Mouse (Mus musculus) MEL (cell line): ENCODE data around the gene Mynn. TPM values are rescaled to one million over a fixed set of nuclear protein-coding genes. Genes with fewer than 3 reads are reported as not detected.

Source experiments
- DNase-seq: peaks from one replicate; pipeline ENCODE4 v3.0.0; 2011; ENCODE audit warnings: low read depth, low spot score
- H3K27ac ChIP-seq: 2 replicates; pipeline ENCODE4 v1.5.1; 2012; ENCODE audit warnings: low read depth, mild to moderate bottlenecking, control low read depth, low read length, moderate library complexity; ENCODE audit not compliant: control insufficient read depth
- H3K27me3 ChIP-seq, 2 experiments: fragments of 150-350 bp in 1 of 2; sonication (generic) in 1 of 2; 2 replicates each; pipeline ENCODE4 v1.6.1; 2012; ENCODE audit warnings: low read length in 2 of 2, mild to moderate bottlenecking in 2 of 2, improper control_type of control experiment in 1 of 2, moderate library complexity in 1 of 2; ENCODE audit not compliant: insufficient read depth in 2 of 2, control insufficient read depth in 1 of 2
- H3K36me3 ChIP-seq, 2 experiments: 2 replicates each; pipeline ENCODE4 v1.6.1; 2012 to 2014; ENCODE audit warnings: low read length in 2 of 2, improper control_type of control experiment in 1 of 2, inconsistent platforms in 1 of 2, mild to moderate bottlenecking in 1 of 2; ENCODE audit not compliant: insufficient read depth in 2 of 2, control insufficient read depth in 1 of 2
- H3K4me1 ChIP-seq, 2 experiments: fragments of 150-350 bp in 1 of 2; sonication (generic) in 1 of 2; 2 replicates each; pipeline ENCODE4 v1.6.1; 2012; ENCODE audit warnings: low read length in 2 of 2, improper control_type of control experiment in 1 of 2, mild to moderate bottlenecking in 1 of 2; ENCODE audit not compliant: insufficient read depth in 2 of 2, control insufficient read depth in 1 of 2
- H3K4me3 ChIP-seq, 2 experiments: fragments of 150-350 bp in 1 of 2; sonication (generic) in 1 of 2; 2 replicates each; pipeline ENCODE4 v1.5.1; 2012; ENCODE audit warnings: low read depth in 2 of 2, low read length in 2 of 2, mild to moderate bottlenecking in 2 of 2, moderate library complexity in 2 of 2, control low read depth in 1 of 2, improper control_type of control experiment in 1 of 2; ENCODE audit not compliant: control insufficient read depth in 1 of 2, insufficient read depth in 1 of 2
- H3K79me2 ChIP-seq: 2 replicates; pipeline ENCODE4 v1.6.1; 2012; ENCODE audit warnings: mild to moderate bottlenecking, low read length, moderate library complexity; ENCODE audit not compliant: control insufficient read depth, poor library complexity, insufficient read depth
- H3K9ac ChIP-seq: 2 replicates; pipeline ENCODE4 v1.6.1; 2012; ENCODE audit warnings: low read depth, mild to moderate bottlenecking, control low read depth, low read length, moderate library complexity; ENCODE audit not compliant: control insufficient read depth, poor library complexity, severe bottlenecking
- H3K9me3 ChIP-seq: fragments of 150-350 bp; sonication (generic); replicated peaks from 2 replicates; pipeline ENCODE4 v1.6.1; 2012; ENCODE audit warnings: mild to moderate bottlenecking, low read length, improper control_type of control experiment, moderate library complexity; ENCODE audit not compliant: insufficient read depth
- CHD1 ChIP-seq: IDR thresholded peaks from 2 replicates; pipeline ENCODE4 v1.6.1; 2012; ENCODE audit warnings: low read depth, mild to moderate bottlenecking, inconsistent platforms, low read length, improper control_type of control experiment
- CTCF ChIP-seq, 3 experiments: IDR thresholded peaks in 2 of 3; conservative IDR thresholded peaks in 1 of 3; 2 replicates each; pipeline ENCODE4 v1.5.1; 2011 to 2012; ENCODE audit warnings: low read length in 3 of 3, low read depth in 2 of 3, mild to moderate bottlenecking in 2 of 3, improper control_type of control experiment in 1 of 3, inconsistent platforms in 1 of 3, mixed read lengths in 1 of 3, moderate library complexity in 1 of 3; ENCODE audit not compliant: control insufficient read depth in 1 of 3, insufficient read depth in 1 of 3, poor library complexity in 1 of 3, severe bottlenecking in 1 of 3
- ELF1 ChIP-seq: IDR thresholded peaks from 2 replicates; pipeline ENCODE4 v1.6.1; 2014; ENCODE audit warnings: low read depth, mild to moderate bottlenecking, inconsistent platforms, low read length, improper control_type of control experiment, moderate library complexity
- EP300 ChIP-seq, 2 experiments: IDR thresholded peaks; 2 replicates each; pipeline ENCODE4 v1.6.1; 2011; ENCODE audit warnings: improper control_type of control experiment in 2 of 2, low read length in 2 of 2, low read depth in 1 of 2, mild to moderate bottlenecking in 1 of 2
- ETS1 ChIP-seq: IDR thresholded peaks from 2 replicates; pipeline ENCODE4 v1.6.1; 2012; ENCODE audit warnings: low read depth, mild to moderate bottlenecking, inconsistent platforms, low read length, improper control_type of control experiment, moderate library complexity
- GABPA ChIP-seq: IDR thresholded peaks from 2 replicates; pipeline ENCODE4 v1.6.1; 2012; ENCODE audit warnings: low read depth, mild to moderate bottlenecking, inconsistent platforms, low read length, improper control_type of control experiment, moderate library complexity
- GATA1 ChIP-seq: IDR thresholded peaks from 2 replicates; pipeline ENCODE4 v1.6.1; 2011; ENCODE audit warnings: low read depth, low read length, improper control_type of control experiment
- HCFC1 ChIP-seq: IDR thresholded peaks from 2 replicates; pipeline ENCODE4 v1.6.1; 2012; ENCODE audit warnings: low read depth, mild to moderate bottlenecking, inconsistent platforms, low read length, improper control_type of control experiment, moderate library complexity
- MAFK ChIP-seq: IDR thresholded peaks from 2 replicates; pipeline ENCODE4 v1.6.1; 2011; ENCODE audit warnings: low read depth, mild to moderate bottlenecking, low read length, improper control_type of control experiment, borderline replicate concordance
- MAX ChIP-seq: IDR thresholded peaks from 2 replicates; pipeline ENCODE4 v1.6.1; 2011; ENCODE audit warnings: low read length, improper control_type of control experiment
- MAZ ChIP-seq: IDR thresholded peaks from 2 replicates; pipeline ENCODE4 v1.6.1; 2012; ENCODE audit warnings: low read depth, mild to moderate bottlenecking, inconsistent platforms, low read length, improper control_type of control experiment
- MEF2A ChIP-seq: IDR thresholded peaks from 2 replicates; pipeline ENCODE4 v1.6.1; 2014; ENCODE audit warnings: low read depth, mild to moderate bottlenecking, inconsistent platforms, low read length, improper control_type of control experiment; ENCODE audit not compliant: poor library complexity, insufficient replicate concordance, severe bottlenecking; ENCODE audit errors: extremely low read depth
- MYB ChIP-seq: IDR thresholded peaks from 2 replicates; pipeline ENCODE4 v1.6.1; 2011; ENCODE audit warnings: mild to moderate bottlenecking, low read depth, low read length, improper control_type of control experiment
- MYC ChIP-seq: IDR thresholded peaks from 2 replicates; pipeline ENCODE4 v1.6.1; 2011; ENCODE audit warnings: low read depth, mild to moderate bottlenecking, low read length, improper control_type of control experiment, moderate library complexity
- NRF1 ChIP-seq: IDR thresholded peaks from 2 replicates; pipeline ENCODE4 v1.6.1; 2014; ENCODE audit warnings: low read depth, mild to moderate bottlenecking, inconsistent platforms, low read length, improper control_type of control experiment, moderate library complexity; ENCODE audit not compliant: poor library complexity, insufficient read depth, severe bottlenecking
- POLR2AphosphoS2 ChIP-seq: IDR thresholded peaks from 2 replicates; pipeline ENCODE4 v1.6.1; 2011; ENCODE audit warnings: low read length, improper control_type of control experiment
- RAD21 ChIP-seq: IDR thresholded peaks from 2 replicates; pipeline ENCODE4 v1.6.1; 2011; ENCODE audit warnings: mild to moderate bottlenecking, low read depth, low read length, improper control_type of control experiment
- RCOR1 ChIP-seq: IDR thresholded peaks from 2 replicates; pipeline ENCODE4 v1.6.1; 2012; ENCODE audit warnings: low read depth, mild to moderate bottlenecking, inconsistent platforms, low read length, improper control_type of control experiment
- SIN3A ChIP-seq: IDR thresholded peaks from 2 replicates; pipeline ENCODE4 v1.6.1; 2012; ENCODE audit warnings: low read length, improper control_type of control experiment, inconsistent platforms
- SMC3 ChIP-seq: IDR thresholded peaks from 2 replicates; pipeline ENCODE4 v1.6.1; 2011; ENCODE audit warnings: low read depth, low read length, improper control_type of control experiment
- TAL1 ChIP-seq: IDR thresholded peaks from 2 replicates; pipeline ENCODE4 v1.6.1; 2012; ENCODE audit warnings: mild to moderate bottlenecking, inconsistent platforms, low read length, moderate library complexity, mixed read lengths
- TCF12 ChIP-seq: IDR thresholded peaks from 2 replicates; pipeline ENCODE4 v1.6.1; 2014; ENCODE audit warnings: low read depth, mild to moderate bottlenecking, inconsistent platforms, low read length, improper control_type of control experiment, moderate library complexity
- UBTF ChIP-seq: IDR thresholded peaks from 2 replicates; pipeline ENCODE4 v1.6.1; 2012; ENCODE audit warnings: low read depth, mild to moderate bottlenecking, inconsistent platforms, low read length, improper control_type of control experiment, moderate library complexity, borderline replicate concordance; ENCODE audit not compliant: insufficient read depth
- USF1 ChIP-seq: IDR thresholded peaks from 2 replicates; pipeline ENCODE4 v1.6.1; 2014; ENCODE audit warnings: low read depth, mild to moderate bottlenecking, inconsistent platforms, low read length, improper control_type of control experiment, moderate library complexity
- ZC3H11A ChIP-seq: IDR thresholded peaks from 2 replicates; pipeline ENCODE4 v1.6.1; 2012; ENCODE audit warnings: low read depth, mild to moderate bottlenecking, inconsistent platforms, low read length, improper control_type of control experiment
- ZMIZ1 ChIP-seq: IDR thresholded peaks from 2 replicates; pipeline ENCODE4 v1.6.1; 2012; ENCODE audit warnings: low read depth, mild to moderate bottlenecking, inconsistent platforms, low read length, improper control_type of control experiment, moderate library complexity
- ZNF384 ChIP-seq: IDR thresholded peaks from 2 replicates; pipeline ENCODE4 v1.6.1; 2012; ENCODE audit warnings: low read depth, mild to moderate bottlenecking, inconsistent platforms, low read length, improper control_type of control experiment
- polyA plus RNA-seq, 2 experiments: library from polyadenylated mRNA; stranded (reverse) in 1 of 2; unstranded in 1 of 2; fragments of >175 nt in 1 of 2; fragments of >200 nt in 1 of 2; gene quantifications; 2 replicates each; pipeline versions ENCODE4 v1.2.1 to v1.2.4; 2012; ENCODE audit warnings: low replicate concordance in 2 of 2, low read depth in 1 of 2; ENCODE audit not compliant: insufficient read length in 2 of 2, insufficient read depth in 1 of 2, missing spikeins in 1 of 2
- total RNA-seq: library from RNA; depleted of rRNA; stranded (reverse); fragments of 300-350 nt; gene quantifications from 2 replicates; pipeline ENCODE4 v1.2.3, GENCODE M21; 2012

Mynn gene
- total and polyA plus RNA-seq, 3 experiments, result 12.3 to 17.0 TPM; not detected in 1

GRCm38 (mm10) chr3:30592418-30592853, 9.4 kb upstream of the Mynn start:
- TF ChIP-seq CHD1 (no peak), POLR2AphosphoS2 (no peak), MEF2A (no peak), MAZ (0 out of 2 replicates have a peak, but pooled peaks have one; percentile 31), HCFC1 (0 out of 2 replicates have a peak, but pooled peaks have one; percentile 32), RCOR1 (0 out of 2 replicates have a peak, but pooled peaks have one; percentile 8), ZC3H11A (peak; percentile 84), SMC3 (peak; percentile 88), USF1 (no peak), SIN3A (peak; percentile 71), ZNF384 (peak; percentile 44; the same call in 1 of the 2 replicates), GATA1 (0 out of 2 replicates have a peak, but pooled peaks have one; percentile 23), MAFK (no peak), CTCF (IDR thresholded peaks at IDR 0.05 in 2 of 3, conservative IDR thresholded peaks at IDR 0.05 in 1 of 3; ENCODE audit: control insufficient read depth in 1 of 3, insufficient read depth in 1 of 3, low read depth in 2 of 3, low read length in 3 of 3, poor library complexity in 1 of 3, severe bottlenecking in 1 of 3) (peak in 2 of 3 experiments; percentile 63 to 92; a peak in 4 of 6 replicates), ELF1 (peak; percentile 67), RAD21 (peak; percentile 97), ETS1 (no peak)
- TF ChIP-seq, all 39 proteins: peak for 11

GRCm38 (mm10) chr3:30593719-30594485, 8.0 kb upstream of the Mynn start:
- DNase-seq, result peak; percentile 87
- Histone ChIP-seq H3K9ac (no peak overlapping the region), H3K79me2 (peaks cover 4% of the 10 kb centered on the region; the same call in 1 of the 2 replicates), H3K4me3 (no peak overlapping the region), H3K9me3 (no peaks in the 10 kb centered on the region), H3K27ac (no peak overlapping the region), H3K27me3 (no peaks in the 10 kb centered on the region), H3K4me1 (peaks cover 3 to 11% of the 10 kb centered on the region in 2 experiments; a peak in 3 of 4 replicates), H3K36me3 (peaks cover 0 to 10% of the 10 kb centered on the region in 2 experiments; a peak in 2 of 4 replicates)
- TF ChIP-seq ZNF384, result peak; percentile 89
- no peak for TF ChIP-seq TCF12
- TF ChIP-seq ZMIZ1, result no peak
- TF ChIP-seq NRF1, result peak; percentile 46; the same call in 1 of the 2 replicates
- TF ChIP-seq UBTF, result no peak
- no peak for TF ChIP-seq EP300 (IDR thresholded peaks at IDR 0.05; ENCODE audit: low read depth in 1 of 2, low read length in 2 of 2)
- no peak for TF ChIP-seq GABPA
- TF ChIP-seq MAX, result peak; percentile 32; the same call in 1 of the 2 replicates
- peak; percentile 56; the same call in 1 of the 2 replicates for TF ChIP-seq MYC
- TF ChIP-seq CTCF (IDR thresholded peaks at IDR 0.05 in 2 of 3, conservative IDR thresholded peaks at IDR 0.05 in 1 of 3; ENCODE audit: control insufficient read depth in 1 of 3, insufficient read depth in 1 of 3, low read depth in 2 of 3, low read length in 3 of 3, poor library complexity in 1 of 3, severe bottlenecking in 1 of 3), result peak; percentile 37 to 54 (median 45); a peak in 5 of 6 replicates
- peak; percentile 31 for TF ChIP-seq RAD21
- no peak for TF ChIP-seq RCOR1
- peak; percentile 34; the same call in 1 of the 2 replicates for TF ChIP-seq SIN3A
- no peak for TF ChIP-seq MYB
- no peak for TF ChIP-seq TAL1
- no peak for TF ChIP-seq GATA1
- TF ChIP-seq CHD1, result no peak

More at GRCm38 (mm10) chr3:30592418-30592853, 9.4 kb upstream of the Mynn start:
- Histone ChIP-seq H3K9me3 (no peaks in the 10 kb centered on the region), H3K27ac (no peak overlapping the region), H3K9ac (no peak overlapping the region), H3K79me2 (peaks cover 4% of the 10 kb centered on the region; the same call in 1 of the 2 replicates), H3K27me3 (no peaks in the 10 kb centered on the region), H3K4me3 (no peak overlapping the region), H3K4me1 (peaks cover 3 to 11% of the 10 kb centered on the region in 2 experiments; a peak in 3 of 4 replicates), H3K36me3 (peaks cover 0 to 10% of the 10 kb centered on the region in 2 experiments; a peak in 2 of 4 replicates)
- peak; percentile 88 for DNase-seq
